Mouse (Mus musculus) CH12.LX (cell line): ENCODE data around the gene Slc10a7.

Source experiments
- CHD1 ChIP-seq: IDR thresholded peaks from 2 replicates; pipeline ENCODE4 v1.6.1; 2012; ENCODE audit warnings: low read depth, low read length, improper control_type of control experiment, inconsistent platforms
- CTCF ChIP-seq, 2 experiments: IDR thresholded peaks in 1 of 2; conservative IDR thresholded peaks in 1 of 2; 2 replicates each; pipeline ENCODE4 v1.5.1; 2011 to 2012; ENCODE audit warnings: low read depth in 2 of 2, low read length in 2 of 2, improper control_type of control experiment in 1 of 2, inconsistent platforms in 1 of 2, mild to moderate bottlenecking in 1 of 2, moderate library complexity in 1 of 2
- ETS1 ChIP-seq: conservative IDR thresholded peaks from 2 replicates; pipeline ENCODE4 v1.6.1; 2012; ENCODE audit warnings: low read depth, mild to moderate bottlenecking, inconsistent platforms, low read length, improper control_type of control experiment, moderate library complexity
- MAX ChIP-seq: IDR thresholded peaks from 2 replicates; pipeline ENCODE4 v1.6.1; 2011; ENCODE audit warnings: low read length, improper control_type of control experiment
- MXI1 ChIP-seq: IDR thresholded peaks from 2 replicates; pipeline ENCODE4 v1.6.1; 2011; ENCODE audit warnings: mild to moderate bottlenecking, low read depth, low read length, improper control_type of control experiment
- PAX5 ChIP-seq: IDR thresholded peaks from 2 replicates; pipeline ENCODE4 v1.6.1; 2012; ENCODE audit warnings: low read length, inconsistent platforms, mixed read lengths
- POLR2A ChIP-seq: IDR thresholded peaks from 2 replicates; pipeline ENCODE4 v1.6.1; 2011; ENCODE audit warnings: low read depth, mild to moderate bottlenecking, improper control_type of control experiment, low read length
- POLR2AphosphoS2 ChIP-seq: IDR thresholded peaks from 2 replicates; pipeline ENCODE4 v1.6.1; 2011; ENCODE audit warnings: low read depth, low read length, improper control_type of control experiment
- TCF12 ChIP-seq: IDR thresholded peaks from 2 replicates; pipeline ENCODE4 v1.6.1; 2014; ENCODE audit warnings: low read depth, mild to moderate bottlenecking, inconsistent platforms, low read length, improper control_type of control experiment
- ZNF384 ChIP-seq: IDR thresholded peaks from 2 replicates; pipeline ENCODE4 v1.6.1; 2012; ENCODE audit warnings: low read depth, low read length, improper control_type of control experiment, inconsistent platforms

GRCm38 (mm10) chr8:78703068-78703820 lies 194.1 kb downstream of the Slc10a7 start:
- TF ChIP-seq CTCF (conservative IDR thresholded peaks at IDR 0.05 in 1 of 2, IDR thresholded peaks at IDR 0.05 in 1 of 2; ENCODE audit: low read depth in 2 of 2, low read length in 2 of 2) (no peak), POLR2A (no peak), MAX (no peak), ZNF384 (no peak), CHD1 (no peak), PAX5 (no peak), ETS1 (no peak), TCF12 (no peak), MXI1 (no peak), POLR2AphosphoS2 (no peak)
